Mouse (Mus musculus): ENCODE data around the gene Nrl.

The Nrl gene

GRCm38 (mm10) chr14:55479629-55480028 lies 45.2 kb downstream of the Nrl start:
- no peak for DNase-seq

GRCm38 (mm10) chr14:55478651-55479599 lies 45.9 kb downstream of the Nrl start, which contains the start of gene Dhrs4:
TSS of gene Dhrs4 (plus strand) at chr14:55478758.
- DNase-seq, result peak; percentile 84 to 94

GRCm38 (mm10) chr14:55477829-55478228 lies 47.0 kb downstream of the Nrl start:
- DNase-seq, result peak in 1 of 2 experiments; percentile 14

GRCm38 (mm10) chr14:55477421-55477820 lies 47.4 kb downstream of the Nrl start:
- DNase-seq, result peak in 1 of 2 experiments; percentile 15

- peak in 1 of 2 experiments; percentile 1 for DNase-seq
These were observed 49.1 kb downstream of the Nrl start for GRCm38 (mm10) chr14:55475654-55476053.

- peak in 1 of 2 experiments; percentile 52 for DNase-seq
These were observed 54.0 kb downstream of the Nrl start for GRCm38 (mm10) chr14:55470806-55471205.

- DNase-seq, result peak in 1 of 2 experiments; percentile 25
These were observed 55.0 kb downstream of the Nrl start for GRCm38 (mm10) chr14:55469821-55470220.

- DNase-seq, result peak; percentile 66 to 89
These were observed 55.7 kb downstream of the Nrl start for GRCm38 (mm10) chr14:55469041-55469440.
